In the genomic region with DNA sequence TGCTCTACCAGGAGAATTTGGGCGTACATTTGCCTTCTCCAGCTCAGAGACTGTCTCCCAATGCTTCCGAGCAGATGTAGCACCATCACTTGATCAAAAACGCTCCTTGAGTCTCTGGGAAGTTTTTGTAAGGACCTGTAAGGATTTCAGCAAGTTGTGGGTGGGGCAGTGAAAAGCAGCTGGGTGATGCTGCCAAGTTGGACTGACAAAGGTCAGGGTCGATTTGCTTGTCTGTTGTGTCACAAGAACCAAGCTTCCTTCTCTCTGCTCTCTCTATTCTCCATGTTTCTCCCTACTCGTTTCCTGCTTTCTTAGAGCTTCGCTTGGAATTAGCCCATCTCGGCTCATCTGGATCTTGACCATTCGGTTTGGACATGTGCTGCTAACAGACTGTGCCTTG, we compare ENCODE assay signal across 21 mouse cellular contexts. TPM values are rescaled to one million over a fixed set of nuclear protein-coding genes. Genes with fewer than 3 reads are reported as not detected.
"Had no signal": no experiment of that assay in that cellular context is flagged by ENCODE, and none has a peak within 500 bp of the region (broad histone marks: within the 10 kb centered on the region; RNA-seq: fewer than 3 reads in every experiment).

No protein-coding gene starts in this region.

- H3K4me1 ChIP-seq: neural tube, embryonic 15.5 days; stomach, embryonic 15.5 days had no signal

- H3K36me3 ChIP-seq: neural tube, embryonic 15.5 days; stomach, embryonic 15.5 days had no signal

- H3K27me3 ChIP-seq: neural tube, embryonic 15.5 days; stomach, embryonic 15.5 days had no signal

- H3K4me3 ChIP-seq: neural tube, embryonic 15.5 days; stomach, embryonic 15.5 days had no signal

- H3K4me2 ChIP-seq: neural tube, embryonic 15.5 days; stomach, embryonic 15.5 days had no signal

- H3K27ac ChIP-seq: neural tube, embryonic 15.5 days; stomach, embryonic 15.5 days; stomach, postnatal 0 days had no signal

- H3K9me3 ChIP-seq: neural tube, embryonic 15.5 days; stomach, embryonic 15.5 days had no signal

- H3K9ac ChIP-seq: neural tube, embryonic 15.5 days; stomach, embryonic 15.5 days had no signal

- DNase-seq: retina, postnatal 1 day; right cerebral cortex, adult 18-20 months; right cerebral cortex, postnatal 14 days; right cerebral cortex, postnatal 25 days; right cerebral cortex, postnatal 4 days; spleen, adult 18-20 months; thymus, adult 18-20 months; thymus, adult 2 months; thymus, postnatal 14 days; thymus, postnatal 25 days; thymus, postnatal 36 days; thymus, postnatal 4 days had no signal

RNA-seq across cellular contexts. Expression of gene A930018P22Rik, which starts 19.6 kb away (rescaled TPM):
- total RNA-seq: neutrophil, adult 5-6 weeks had no signal
- polyA plus RNA-seq: neural tube, embryonic 14.5 days; neural tube, embryonic 15.5 days; small intestine, adult 2 months; spleen, adult 2 months; stomach, embryonic 14.5 days; thymus, adult 2 months; thymus, postnatal 0 days had no signal
